In genomic region chr13:76057267-76058069, GRCm38 (mm10) we compare ENCODE assay signal across 15 mouse cellular contexts. TPM values are rescaled to one million over a fixed set of nuclear protein-coding genes. Genes with fewer than 3 reads are reported as not detected.
DNase-seq lines count a peak whose midpoint lies in the region; ATAC-seq lines count a peak whose summit lies in the region.
"Had no signal": no experiment of that assay in that cellular context is flagged by ENCODE, and none has a peak within 500 bp of the region (broad histone marks: within the 10 kb centered on the region; RNA-seq: fewer than 3 reads in every experiment).

No protein-coding gene starts in this region.

- no peaks in the 10 kb centered on the region for H3K9me3 ChIP-seq in forebrain, embryonic 13.5 days (replicated peaks)
- H3K9me3 ChIP-seq in forebrain, embryonic 16.5 days (ENCODE audit: control insufficient read depth, low read length), result no peaks in the 10 kb centered on the region
- H3K9me3 ChIP-seq in midbrain, embryonic 14.5 days (ENCODE audit: control insufficient read depth, low read length), result no peaks in the 10 kb centered on the region
- H3K9me3 ChIP-seq in midbrain, embryonic 11.5 days (ENCODE audit: control insufficient read depth, low read length), result no peaks in the 10 kb centered on the region
- H3K9me3 ChIP-seq: heart, embryonic 12.5 days; limb, embryonic 10.5 days had no signal

- H3K36me3 ChIP-seq in forebrain, embryonic 13.5 days (ENCODE audit: poor library complexity, severe bottlenecking), result 0 out of 2 replicates have a peak, but pooled peaks cover 2% of the 10 kb centered on the region
- H3K36me3 ChIP-seq in forebrain, embryonic 16.5 days (ENCODE audit: control insufficient read depth, insufficient read depth), result no peaks in the 10 kb centered on the region
- 0 out of 2 replicates have a peak, but pooled peaks cover 3% of the 10 kb centered on the region for H3K36me3 ChIP-seq in midbrain, embryonic 14.5 days (ENCODE audit: control insufficient read depth, insufficient read depth, low read length)
- H3K36me3 ChIP-seq in midbrain, embryonic 11.5 days (ENCODE audit: control insufficient read depth, insufficient read depth, low read length), result no peaks in the 10 kb centered on the region

- ATAC-seq in forebrain, embryonic 13.5 days, result no peak
- ATAC-seq in forebrain, embryonic 16.5 days, result no peak
- ATAC-seq in midbrain, embryonic 14.5 days (ENCODE audit: low FRiP score, low TSS enrichment), result no peak
- no peak for ATAC-seq in midbrain, embryonic 11.5 days (ENCODE audit: low FRiP score)
- ATAC-seq in megakaryocyte progenitor cell, adult 5-6 weeks (replicated peaks; ENCODE audit: poor library complexity), result peak; percentile 26

- H3K4me1 ChIP-seq in forebrain, embryonic 13.5 days, result peaks cover 17% of the 10 kb centered on the region
- H3K4me1 ChIP-seq in forebrain, embryonic 16.5 days (replicated peaks; ENCODE audit: control insufficient read depth, insufficient read depth, low read length), result peaks cover 14% of the 10 kb centered on the region
- peaks cover 10% of the 10 kb centered on the region; the same call in 1 of the 2 replicates for H3K4me1 ChIP-seq in midbrain, embryonic 14.5 days (ENCODE audit: control insufficient read depth, insufficient read depth, low read length)
- H3K4me1 ChIP-seq in midbrain, embryonic 11.5 days (ENCODE audit: control insufficient read depth, insufficient read depth, low read length), result peaks cover 2% of the 10 kb centered on the region; the same call in 1 of the 2 replicates

- no peak overlapping the region for H3K9ac ChIP-seq in forebrain, embryonic 13.5 days
- H3K9ac ChIP-seq in forebrain, embryonic 16.5 days (replicated peaks; ENCODE audit: low read depth, low read length), result no peak overlapping the region
- H3K9ac ChIP-seq in midbrain, embryonic 14.5 days (replicated peaks; ENCODE audit: low read length), result no peak overlapping the region
- no peak overlapping the region for H3K9ac ChIP-seq in midbrain, embryonic 11.5 days (ENCODE audit: low read length)

- 70% methylated on average over 10 of the region's 10 CpGs for WGBS in forebrain, embryonic 13.5 days
- 64% methylated on average over 10 of the region's 10 CpGs for WGBS in forebrain, embryonic 16.5 days
- 75% methylated on average over 10 of the region's 10 CpGs for WGBS in midbrain, embryonic 14.5 days
- WGBS in midbrain, embryonic 11.5 days, result 71% methylated on average over 10 of the region's 10 CpGs

- no peak for DNase-seq in midbrain, embryonic 14.5 days
- DNase-seq in midbrain, embryonic 11.5 days (ENCODE audit: low spot score, missing footprints), result no peak
- peak; percentile 41 for DNase-seq in layer of hippocampus, adult 9-11 months
- DNase-seq in thymus, postnatal 0 days (ENCODE audit: low spot score), result no peak
- no peak for DNase-seq in retina, embryonic 14.5 days (ENCODE audit: low spot score)
- DNase-seq: kidney, adult 18-20 months had no signal

- no peak overlapping the region for H3K27ac ChIP-seq in forebrain, embryonic 13.5 days
- H3K27ac ChIP-seq in forebrain, embryonic 16.5 days (ENCODE audit: low read length), result no peak overlapping the region
- H3K27ac ChIP-seq in midbrain, embryonic 14.5 days (replicated peaks; ENCODE audit: low read depth, low read length), result no peak overlapping the region
- no peak overlapping the region for H3K27ac ChIP-seq in midbrain, embryonic 11.5 days (ENCODE audit: low read depth, low read length)

- H3K4me3 ChIP-seq in forebrain, embryonic 13.5 days, result no peak overlapping the region
- no peak overlapping the region for H3K4me3 ChIP-seq in forebrain, embryonic 16.5 days (replicated peaks; ENCODE audit: low read length)
- H3K4me3 ChIP-seq in midbrain, embryonic 14.5 days (replicated peaks; ENCODE audit: low read depth, low read length), result peak overlapping the region; percentile 57; the same call in 1 of the 2 replicates
- H3K4me3 ChIP-seq in midbrain, embryonic 11.5 days (ENCODE audit: low read depth, low read length), result no peak overlapping the region
- H3K4me3 ChIP-seq: myocyte had no signal

- H3K27me3 ChIP-seq in forebrain, embryonic 13.5 days, result peaks cover 56% of the 10 kb centered on the region
- peaks cover 25% of the 10 kb centered on the region for H3K27me3 ChIP-seq in forebrain, embryonic 16.5 days (replicated peaks; ENCODE audit: control insufficient read depth, insufficient read depth, low read length)
- peaks cover 37% of the 10 kb centered on the region for H3K27me3 ChIP-seq in midbrain, embryonic 14.5 days (ENCODE audit: control insufficient read depth, insufficient read depth, low read length)
- H3K27me3 ChIP-seq in midbrain, embryonic 11.5 days (ENCODE audit: control insufficient read depth, insufficient read depth, low read length), result peaks cover 29% of the 10 kb centered on the region

- H3K4me2 ChIP-seq in forebrain, embryonic 13.5 days, result peak overlapping the region; percentile 100
- no peak overlapping the region for H3K4me2 ChIP-seq in forebrain, embryonic 16.5 days (ENCODE audit: low read length)
- no peak overlapping the region for H3K4me2 ChIP-seq in midbrain, embryonic 14.5 days (ENCODE audit: low read length)
- H3K4me2 ChIP-seq in midbrain, embryonic 11.5 days, result no peak overlapping the region

RNA-seq across cellular contexts. Expression of gene Gpr150, which starts 0.7 kb away (rescaled TPM):
- 0.55 and 0.74 TPM in 2 replicates for polyA plus RNA-seq in forebrain, embryonic 13.5 days (2015; fragmentation: Nextera tagmentation; extraction: Ambion mirVana)
- 1.5 and 1.8 TPM in 2 replicates for polyA plus RNA-seq in forebrain, embryonic 16.5 days (2015; fragmentation: Nextera tagmentation; extraction: Ambion mirVana)
- polyA plus RNA-seq in midbrain, embryonic 14.5 days (2014; fragmentation: Nextera tagmentation; extraction: Ambion mirVana), result 1.2 and 2.2 TPM in 2 replicates
- polyA plus RNA-seq in midbrain, embryonic 11.5 days (2014; fragmentation: Nextera tagmentation; extraction: Ambion mirVana), result 0.26 and 0.33 TPM in 2 replicates
- total RNA-seq in megakaryocyte progenitor cell, adult 5-6 weeks (2015), result 0.52 and 0.90 TPM in 2 replicates
- 0.14 and 0.50 TPM in 2 replicates for total RNA-seq in megakaryocyte progenitor cell, adult 5-6 weeks (2017)
- polyA plus RNA-seq in thymus, postnatal 0 days (2015; fragmentation: Nextera tagmentation; extraction: Ambion mirVana), result 0.26 and 0.36 TPM in 2 replicates
- total RNA-seq: gastrocnemius, adult 8-10 months had no signal
- polyA plus RNA-seq: G1E; myocyte; testis, adult 2 months had no signal

RNA-seq across cellular contexts. Expression of gene Rfesd, which starts 38.9 kb away (rescaled TPM):
- polyA plus RNA-seq in forebrain, embryonic 13.5 days (2015; fragmentation: Nextera tagmentation; extraction: Ambion mirVana), result 19.0 and 19.8 TPM in 2 replicates
- 16.7 and 20.2 TPM in 2 replicates for polyA plus RNA-seq in forebrain, embryonic 16.5 days (2015; fragmentation: Nextera tagmentation; extraction: Ambion mirVana)
- polyA plus RNA-seq in midbrain, embryonic 14.5 days (2014; fragmentation: Nextera tagmentation; extraction: Ambion mirVana), result 19.6 and 24.1 TPM in 2 replicates
- 21.9 and 24.7 TPM in 2 replicates for polyA plus RNA-seq in midbrain, embryonic 11.5 days (2014; fragmentation: Nextera tagmentation; extraction: Ambion mirVana)
- 14.9 and 27.3 TPM in 2 replicates for total RNA-seq in megakaryocyte progenitor cell, adult 5-6 weeks (2015)
- total RNA-seq in megakaryocyte progenitor cell, adult 5-6 weeks (2017), result 11.3 and 14.8 TPM in 2 replicates
- 28.1 and 30.0 TPM in 2 replicates for polyA plus RNA-seq in thymus, postnatal 0 days (2015; fragmentation: Nextera tagmentation; extraction: Ambion mirVana)

RNA-seq across cellular contexts. Expression of gene Arsk, which starts 41.0 kb away (rescaled TPM):
- 4.2 and 6.0 TPM in 2 replicates for polyA plus RNA-seq in forebrain, embryonic 13.5 days (2015; fragmentation: Nextera tagmentation; extraction: Ambion mirVana)
- polyA plus RNA-seq in forebrain, embryonic 16.5 days (2015; fragmentation: Nextera tagmentation; extraction: Ambion mirVana), result 4.3 and 4.6 TPM in 2 replicates
- 4.6 and 4.8 TPM in 2 replicates for polyA plus RNA-seq in midbrain, embryonic 14.5 days (2014; fragmentation: Nextera tagmentation; extraction: Ambion mirVana)
- polyA plus RNA-seq in midbrain, embryonic 11.5 days (2014; fragmentation: Nextera tagmentation; extraction: Ambion mirVana), result 5.3 and 7.6 TPM in 2 replicates
- total RNA-seq in megakaryocyte progenitor cell, adult 5-6 weeks (2015), result 12.6 and 13.4 TPM in 2 replicates
- 10.1 and 14.7 TPM in 2 replicates for total RNA-seq in megakaryocyte progenitor cell, adult 5-6 weeks (2017)
- polyA plus RNA-seq in thymus, postnatal 0 days (2015; fragmentation: Nextera tagmentation; extraction: Ambion mirVana), result 4.6 and 5.4 TPM in 2 replicates

RNA-seq across cellular contexts. Expression of gene Ttc37, which starts 41.1 kb away (rescaled TPM):
- polyA plus RNA-seq in forebrain, embryonic 13.5 days (2015; fragmentation: Nextera tagmentation; extraction: Ambion mirVana), result 9.6 and 10.4 TPM in 2 replicates
- 12.9 and 14.2 TPM in 2 replicates for polyA plus RNA-seq in forebrain, embryonic 16.5 days (2015; fragmentation: Nextera tagmentation; extraction: Ambion mirVana)
- 12.3 and 16.1 TPM in 2 replicates for polyA plus RNA-seq in midbrain, embryonic 14.5 days (2014; fragmentation: Nextera tagmentation; extraction: Ambion mirVana)
- 14.1 and 17.1 TPM in 2 replicates for polyA plus RNA-seq in midbrain, embryonic 11.5 days (2014; fragmentation: Nextera tagmentation; extraction: Ambion mirVana)
- 26.1 and 33.4 TPM in 2 replicates for total RNA-seq in megakaryocyte progenitor cell, adult 5-6 weeks (2015)
- total RNA-seq in megakaryocyte progenitor cell, adult 5-6 weeks (2017), result 37.1 and 42.2 TPM in 2 replicates
- polyA plus RNA-seq in thymus, postnatal 0 days (2015; fragmentation: Nextera tagmentation; extraction: Ambion mirVana), result 9.4 and 10.8 TPM in 2 replicates
